21 mouse cellular contexts compared by ENCODE assay signal in genomic region chr10:23322275-23322674, GRCm38 (mm10).
"Had no signal": no experiment of that assay in that cellular context is flagged by ENCODE, and none has a peak within 500 bp of the region (broad histone marks: within the 10 kb centered on the region; RNA-seq: fewer than 3 reads in every experiment).

No protein-coding gene starts in this region.

- H3K36me3 ChIP-seq: limb, embryonic 12.5 days; liver, embryonic 12.5 days; liver, embryonic 15.5 days; lung, embryonic 15.5 days; midbrain, embryonic 10.5 days; midbrain, embryonic 13.5 days had no signal

- H3K9me3 ChIP-seq: limb, embryonic 12.5 days; liver, embryonic 12.5 days; liver, embryonic 15.5 days; lung, embryonic 15.5 days; megakaryocyte, embryonic 14.5 days; midbrain, embryonic 10.5 days; midbrain, embryonic 13.5 days had no signal

- H3K9ac ChIP-seq: limb, embryonic 12.5 days; liver, embryonic 12.5 days; liver, embryonic 15.5 days; lung, embryonic 15.5 days; midbrain, embryonic 13.5 days had no signal

- H3K27ac ChIP-seq: left cerebral cortex, adult 2 months; limb, embryonic 12.5 days; liver, embryonic 12.5 days; liver, embryonic 15.5 days; lung, embryonic 15.5 days; midbrain, embryonic 10.5 days; midbrain, embryonic 13.5 days had no signal

- H3K4me2 ChIP-seq: limb, embryonic 12.5 days; liver, embryonic 12.5 days; liver, embryonic 15.5 days; lung, embryonic 15.5 days; midbrain, embryonic 13.5 days had no signal

- DNase-seq: kidney, adult 18-20 months; kidney, adult 9 months; kidney, postnatal 14 days; kidney, postnatal 4 days; layer of hippocampus, adult 9-11 months; layer of hippocampus, postnatal 36 days; liver; lung, adult 18-20 months; lung, postnatal 10 days; lung, postnatal 36 days; thymus, adult 18-20 months; thymus, postnatal 36 days had no signal

- H3K4me1 ChIP-seq: limb, embryonic 12.5 days; liver, embryonic 12.5 days; liver, embryonic 15.5 days; lung, embryonic 15.5 days; megakaryocyte, embryonic 14.5 days; midbrain, embryonic 10.5 days; midbrain, embryonic 13.5 days had no signal

- H3K4me3 ChIP-seq: left cerebral cortex, adult 2 months; limb, embryonic 12.5 days; liver, embryonic 12.5 days; liver, embryonic 15.5 days; lung, embryonic 15.5 days; megakaryocyte, embryonic 14.5 days; midbrain, embryonic 10.5 days; midbrain, embryonic 13.5 days had no signal

- ATAC-seq: liver, embryonic 12.5 days; midbrain, embryonic 13.5 days; midbrain, embryonic 16.5 days had no signal

- H3K27me3 ChIP-seq: limb, embryonic 12.5 days; liver, embryonic 12.5 days; liver, embryonic 15.5 days; lung, embryonic 15.5 days; megakaryocyte, embryonic 14.5 days; midbrain, embryonic 13.5 days had no signal
